Mouse (Mus musculus) Patski (cell line): ENCODE results near the gene Nudt1. TPM values are rescaled to one million over a fixed set of nuclear protein-coding genes. Genes with fewer than 3 reads are reported as not detected.

Source experiments
- ATAC-seq: fragments of 100-300 bp; one replicate; pipeline ENCODE4 v1.8.0; 2021
- CTCF ChIA-PET: fragments of 350-600 bp; sonication (Branson Sonifier 250); formaldehyde crosslinking; loops from one replicate; lab custom pipeline; 2022; ENCODE audit warnings: inconsistent platforms; lab: Charles Lee
- POLR2A ChIA-PET: fragments of 350-600 bp; sonication (Branson Sonifier 250); formaldehyde crosslinking; loops from one replicate; lab custom pipeline; 2022; ENCODE audit warnings: antibody characterized with exemption, inconsistent platforms; lab: Charles Lee
- DNase-seq: peaks from one replicate; pipeline ENCODE4 v3.0.0-alpha.2; 2011; ENCODE audit warnings: low read depth, low spot score
- H3K27me3 ChIP-seq: fragments of 371-371 bp; one replicate; pipeline ENCODE4 v1.5.1; 2021
- CTCF ChIP-seq: fragments of 100-300 bp; IDR thresholded peaks from one replicate; pipeline ENCODE4 v1.5.1; 2021
- in situ Hi-C: fragments of 300-500 bp; cut with MboI; formaldehyde crosslinking; loops from 3 replicates; pipeline ENCODE4 v1.11.1; 2018; ENCODE audit warnings: low pct_unique_long_range_greater_than_20kb, mixed read lengths
- polyA plus RNA-seq: library from polyadenylated mRNA; unstranded; gene quantifications from one replicate; pipeline ENCODE4 v1.2.3, GENCODE M21; 2021

The Nudt1 gene
- 38.0 TPM for polyA plus RNA-seq

GRCm38 (mm10) chr5:140321042-140321755, at the start of gene Nudt1, which contains the start of gene Mad1l1:
TSS of gene Nudt1 (plus strand) at chr5:140321656.
TSS of gene Mad1l1 (minus strand) at chr5:140321552.
- no peak for TF ChIP-seq CTCF
- no peaks in the 10 kb centered on the region for H3K27me3 ChIP-seq
- peak; percentile 82 for ATAC-seq
- DNase-seq, result peak; percentile 90
- ChIA-PET POLR2A (no interaction called here), CTCF (interaction anchor here (0.8 to 1.6 kb wide), 3 partner anchors 15 to 82 kb away, joined by 3 to 4 read pairs (median 4); no protein-coding TSS in a partner anchor)
- in situ Hi-C loops, result no loop called here

DNA sequence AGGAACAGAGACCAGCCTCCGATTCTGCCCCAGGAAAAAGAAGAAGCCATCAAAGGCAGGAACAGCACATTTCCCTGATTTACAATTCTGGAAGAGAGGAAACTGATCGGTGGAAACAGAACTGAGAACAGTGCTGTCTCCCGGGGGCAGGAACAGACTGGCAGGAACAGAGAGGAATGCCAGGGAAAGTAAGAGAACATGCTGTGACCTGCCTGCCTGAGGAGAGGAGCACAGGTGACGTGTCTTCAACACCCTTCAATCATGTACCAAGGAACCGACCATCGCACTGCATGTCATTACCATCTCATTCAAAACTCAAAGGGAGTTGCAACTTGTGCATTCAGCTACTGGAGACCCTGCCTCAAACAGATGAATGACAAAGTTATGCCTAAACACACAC, 44.7 kb upstream of the Nudt1 start:
- ChIA-PET CTCF (no interaction called here), POLR2A (interaction anchor here (1.2 kb wide), 1 partner anchor 9 kb away, joined by 3 read pairs; no protein-coding TSS in a partner anchor)
- DNase-seq (no peak), ATAC-seq (no peak)
- no peaks in the 10 kb centered on the region for H3K27me3 ChIP-seq
- no peak for TF ChIP-seq CTCF
- in situ Hi-C loops, result no loop called here

- ChIA-PET CTCF (interaction anchor here (1.2 to 1.7 kb wide), 2 partner anchors 16 to 18 kb away, joined by 3 to 4 read pairs; no protein-coding TSS in a partner anchor), POLR2A (interaction anchor here (0.6 kb wide), 1 partner anchor 25 kb away, joined by 3 read pairs; no protein-coding TSS in a partner anchor)
- in situ Hi-C loops, result no loop called here
- ATAC-seq (no peak), DNase-seq (no peak)
- H3K27me3 ChIP-seq, result no peaks in the 10 kb centered on the region
- TF ChIP-seq CTCF, result no peak
Measured at GRCm38 (mm10) chr5:140280205-140280604, 41.3 kb upstream of the Nudt1 start.

DNA sequence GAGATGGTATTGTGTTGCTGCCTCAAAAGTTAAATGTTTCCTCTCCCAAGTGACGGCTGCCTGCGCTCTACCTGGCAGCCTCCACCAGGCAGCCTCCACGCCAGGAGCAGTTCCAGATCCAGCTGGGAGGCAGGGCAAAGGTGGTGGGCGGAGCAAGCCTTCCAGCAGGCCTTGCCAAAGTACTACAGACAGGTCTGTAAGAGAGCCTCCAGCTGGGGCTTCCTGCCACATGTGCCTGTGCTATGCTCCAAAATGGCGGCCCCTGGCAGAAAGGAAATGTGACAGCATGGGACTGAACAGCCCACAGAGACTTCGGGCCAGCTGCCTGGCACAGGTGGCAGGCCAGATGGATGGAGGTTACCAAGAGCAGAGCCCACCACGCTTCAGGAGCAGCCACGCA, 39.1 kb upstream of the Nudt1 start:
- CTCF ChIA-PET, result interaction anchor here (1.5 kb wide), 1 partner anchor 12 kb away, joined by 5 read pairs; no protein-coding TSS in a partner anchor
- no peaks in the 10 kb centered on the region for H3K27me3 ChIP-seq
- DNase-seq, result no peak
- in situ Hi-C loops, result no loop called here
- no peak for ATAC-seq
- POLR2A ChIA-PET, result no interaction called here
- no peak for TF ChIP-seq CTCF

GRCm38 (mm10) chr5:140282900-140283299, 38.6 kb upstream of the Nudt1 start:
- ChIA-PET CTCF (no interaction called here), POLR2A (no interaction called here)
- no peak for DNase-seq
- in situ Hi-C loops, result no loop called here
- H3K27me3 ChIP-seq, result no peaks in the 10 kb centered on the region
- TF ChIP-seq CTCF, result no peak
- ATAC-seq, result no peak

DNA sequence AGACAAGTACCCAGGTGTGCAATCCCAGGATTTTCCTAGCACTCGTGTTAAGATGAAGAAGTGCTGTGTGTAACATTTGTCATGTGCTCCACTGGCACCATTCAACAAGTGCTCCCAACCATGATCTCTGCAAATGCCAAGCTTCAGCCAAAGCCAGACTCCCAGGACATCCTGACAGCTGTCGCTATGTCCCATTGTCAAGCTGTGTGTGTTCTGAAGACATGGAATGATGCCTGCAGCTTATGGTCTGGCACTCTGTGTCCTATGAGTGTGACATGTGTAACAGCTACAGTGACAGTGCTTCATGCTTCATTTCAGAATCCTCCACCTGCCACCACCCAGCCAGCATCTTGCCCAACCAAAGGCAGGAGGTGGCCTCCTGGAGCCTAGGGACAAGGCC, 37.4 kb upstream of the Nudt1 start:
- in situ Hi-C loops, result no loop called here
- no peak for ATAC-seq
- DNase-seq, result no peak
- H3K27me3 ChIP-seq, result no peaks in the 10 kb centered on the region
- ChIA-PET CTCF (no interaction called here), POLR2A (no interaction called here)
- no peak for TF ChIP-seq CTCF

DNA sequence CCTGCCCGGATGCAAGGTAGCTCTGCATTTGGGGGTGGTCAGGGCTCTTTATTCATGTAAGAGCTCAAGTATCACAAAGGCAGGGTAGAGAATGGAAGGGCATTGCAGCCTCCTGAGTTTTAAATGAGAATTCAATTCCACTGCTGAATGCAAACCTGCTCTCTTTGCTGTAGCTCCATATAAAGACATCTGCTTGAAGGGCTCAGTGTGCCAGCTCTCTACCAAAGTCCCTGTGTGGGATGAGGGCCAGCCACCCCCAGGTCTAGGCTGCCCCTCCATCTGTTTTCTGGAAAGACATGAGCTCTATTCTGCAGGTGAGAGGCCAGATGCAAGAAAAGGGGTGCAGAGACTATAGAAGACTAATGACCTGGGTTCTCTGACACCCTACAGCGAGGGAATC, 36.7 kb upstream of the Nudt1 start:
- ATAC-seq, result no peak
- in situ Hi-C loops, result no loop called here

GRCm38 (mm10) chr5:140288287-140288686, 33.2 kb upstream of the Nudt1 start:
- POLR2A ChIA-PET, result interaction anchor here (1.0 kb wide), 1 partner anchor 87 kb away, joined by 3 read pairs; no protein-coding TSS in a partner anchor
- CTCF ChIA-PET, result interaction anchor here (1.8 kb wide), 1 partner anchor 450 kb away, joined by 4 read pairs; no protein-coding TSS in a partner anchor
- no peaks in the 10 kb centered on the region for H3K27me3 ChIP-seq
- no peak for DNase-seq
- in situ Hi-C loops, result no loop called here
- TF ChIP-seq CTCF, result no peak
- no peak for ATAC-seq

More for the DNA sequence above, 36.7 kb upstream of the Nudt1 start:
- no peak for TF ChIP-seq CTCF
- ChIA-PET POLR2A (no interaction called here), CTCF (no interaction called here)
- DNase-seq, result no peak
- H3K27me3 ChIP-seq, result no peaks in the 10 kb centered on the region

DNA sequence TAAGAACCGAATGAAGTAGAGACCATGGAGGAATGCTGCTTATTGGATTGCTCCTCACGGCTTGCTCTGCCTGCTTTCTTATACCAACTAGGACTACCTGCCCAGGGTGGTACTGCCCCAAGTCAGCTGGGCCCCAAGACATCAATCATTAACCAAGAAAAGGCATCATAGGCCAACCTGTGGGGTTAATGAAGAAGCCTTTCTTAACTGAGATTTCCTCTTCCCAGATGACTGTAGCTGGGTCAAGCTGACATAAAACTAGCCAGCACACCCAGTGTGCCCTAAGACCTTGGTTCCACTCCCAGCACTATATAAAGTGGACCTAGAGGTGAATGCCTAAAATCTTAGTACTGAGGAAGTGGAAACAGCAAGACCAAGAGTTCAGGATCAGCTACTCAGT, 32.3 kb upstream of the Nudt1 start:
- POLR2A ChIA-PET, result no interaction called here
- DNase-seq, result no peak
- in situ Hi-C loops, result no loop called here
- no peaks in the 10 kb centered on the region for H3K27me3 ChIP-seq
- no peak for TF ChIP-seq CTCF
- CTCF ChIA-PET, result interaction anchor here (1.8 kb wide), 1 partner anchor 451 kb away, joined by 4 read pairs; no protein-coding TSS in a partner anchor
- ATAC-seq, result no peak

DNA sequence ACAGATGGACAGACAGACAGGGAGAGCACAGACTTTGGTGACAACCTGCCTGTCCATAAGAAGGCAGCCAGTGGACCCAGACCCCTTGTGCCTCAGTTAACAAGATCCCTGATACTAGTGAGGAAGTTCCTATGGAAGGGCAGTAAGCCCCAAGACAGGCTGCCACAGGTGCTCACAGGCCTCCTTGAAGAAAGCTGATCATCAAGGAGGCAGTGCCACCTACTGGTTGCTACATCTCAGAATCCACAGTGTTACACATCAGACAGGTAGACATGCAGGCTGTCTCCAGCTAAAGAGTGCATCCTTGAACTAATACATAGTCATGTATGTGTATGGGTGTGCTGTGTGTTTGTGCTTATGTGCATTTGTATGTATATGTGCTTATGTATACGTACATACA, 29.3 kb upstream of the Nudt1 start:
- ChIA-PET CTCF (interaction anchor here (1.0 to 1.7 kb wide), 4 partner anchors 11 to 94 kb away, joined by 3 to 5 read pairs (median 4); no protein-coding TSS in a partner anchor), POLR2A (no interaction called here)
- TF ChIP-seq CTCF, result peak; percentile 84
- peak; percentile 10 for DNase-seq
- in situ Hi-C loops, result loop anchor here (5.0 kb wide), 3 partner anchors 95 to 455 kb away; no protein-coding TSS in a partner anchor
- no peak for ATAC-seq
- H3K27me3 ChIP-seq, result no peaks in the 10 kb centered on the region

GRCm38 (mm10) chr5:140298291-140298690, 23.2 kb upstream of the Nudt1 start:
- in situ Hi-C loops, result no loop called here
- TF ChIP-seq CTCF, result no peak

More at GRCm38 (mm10) chr5:140298291-140298690, 23.2 kb upstream of the Nudt1 start:
- no peaks in the 10 kb centered on the region for H3K27me3 ChIP-seq
- POLR2A ChIA-PET, result no interaction called here
- ATAC-seq (no peak), DNase-seq (peak; percentile 19)
- CTCF ChIA-PET, result interaction anchor here (1.0 to 1.7 kb wide), 3 partner anchors 17 to 459 kb away, joined by 3 to 4 read pairs (median 3); no protein-coding TSS in a partner anchor
